Mouse (Mus musculus): ENCODE measurements around the gene Cfap73.
A peak's percentile ranks its signal among the peaks of the same experiment; 100 is the strongest.

Gene Cfap73

DNA sequence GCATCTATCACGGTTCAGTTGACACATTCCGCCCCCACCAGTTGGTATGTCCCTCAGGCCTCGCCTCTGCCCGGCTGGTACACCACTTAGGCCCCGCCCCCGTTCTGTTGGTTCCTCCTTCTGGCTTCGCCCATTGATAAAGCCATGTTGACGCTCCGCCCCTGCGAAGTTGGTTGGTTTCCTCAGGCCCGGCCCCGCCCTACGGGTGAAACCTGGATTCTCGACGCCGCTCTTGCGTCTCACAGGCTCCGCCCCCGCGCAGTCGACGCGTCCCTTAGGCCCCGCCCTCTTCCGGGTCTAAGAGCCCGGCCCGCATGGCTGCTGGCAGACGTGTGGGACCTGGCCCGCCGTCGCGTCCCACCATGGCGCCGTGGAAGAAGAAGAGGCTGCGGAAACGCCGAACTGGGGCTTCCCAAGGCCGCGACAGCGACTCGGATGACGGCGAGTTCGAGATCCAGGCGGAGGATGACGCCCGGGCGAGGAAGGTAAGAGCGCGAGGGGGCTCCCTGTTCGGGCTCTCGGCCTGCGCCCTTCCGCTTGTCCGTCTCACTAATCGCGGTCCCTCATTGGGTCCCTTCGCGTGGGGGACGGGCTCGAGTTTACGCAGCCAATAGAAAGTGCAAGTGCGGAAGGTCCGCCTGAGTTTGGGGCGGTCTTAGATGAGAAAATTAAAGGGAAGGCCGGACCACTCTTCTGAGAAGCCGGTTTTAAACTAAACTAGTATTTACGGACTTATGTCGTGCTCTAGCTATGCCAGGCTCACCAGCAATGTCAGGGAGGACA lies 21.0 kb downstream of the Cfap73 start:
- peak; percentile 100 for DNase-seq (ENCODE audit: low spot score in 2 of 2)

DNA sequence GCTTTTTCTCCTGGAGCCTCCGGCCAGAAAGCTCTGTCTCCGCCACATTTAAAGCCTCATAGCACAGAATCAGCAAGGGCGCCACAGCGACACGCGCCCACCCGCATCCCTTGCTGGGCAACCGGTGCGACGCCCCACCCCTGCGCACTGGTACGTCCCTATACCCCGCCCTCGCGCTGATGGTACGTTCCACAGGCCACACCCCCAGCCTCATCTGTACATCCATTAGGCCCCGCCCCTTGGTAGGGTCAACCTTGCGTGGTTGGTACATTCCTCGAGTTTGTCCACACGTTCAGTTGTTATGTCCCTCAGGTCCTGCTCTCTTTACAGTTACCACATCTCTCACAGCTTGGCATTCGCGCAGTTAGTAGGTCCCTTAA lies 21.6 kb downstream of the Cfap73 start, which contains the start of the genes Rita1 and Ddx54:
Rita1 (minus strand) TSS at position 148 of the 380 bp plus-strand sequence.
Ddx54 (plus strand) TSS at position 298 of the 380 bp plus-strand sequence.
- DNase-seq (ENCODE audit: low spot score in 2 of 2): peak; percentile 96 to 99

- no peak for DNase-seq (ENCODE audit: low spot score in 2 of 2)
These were observed 22.6 kb downstream of the Cfap73 start for GRCm38 (mm10) chr5:120611416-120611815.

DNA sequence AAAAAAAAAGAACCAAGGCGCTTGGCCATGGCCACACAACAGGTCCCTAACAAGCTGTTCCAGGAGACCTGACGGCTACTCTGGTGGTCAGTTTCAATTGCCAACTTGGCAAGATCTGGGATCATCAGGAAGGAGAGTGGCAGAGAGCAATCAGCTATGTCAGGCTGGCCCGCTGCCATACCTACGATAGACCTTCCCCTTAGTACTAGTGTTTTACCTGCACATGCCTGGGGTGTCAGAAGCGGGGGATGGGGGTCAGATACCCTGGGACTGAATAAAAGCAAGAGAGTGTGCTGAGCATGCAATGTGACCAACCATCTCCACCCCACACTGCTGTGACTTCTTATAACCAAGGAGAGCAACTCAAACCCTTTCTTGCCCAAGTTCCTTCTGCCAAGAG lies 23.1 kb downstream of the Cfap73 start:
- no peak for DNase-seq (ENCODE audit: low spot score in 2 of 2)

DNA sequence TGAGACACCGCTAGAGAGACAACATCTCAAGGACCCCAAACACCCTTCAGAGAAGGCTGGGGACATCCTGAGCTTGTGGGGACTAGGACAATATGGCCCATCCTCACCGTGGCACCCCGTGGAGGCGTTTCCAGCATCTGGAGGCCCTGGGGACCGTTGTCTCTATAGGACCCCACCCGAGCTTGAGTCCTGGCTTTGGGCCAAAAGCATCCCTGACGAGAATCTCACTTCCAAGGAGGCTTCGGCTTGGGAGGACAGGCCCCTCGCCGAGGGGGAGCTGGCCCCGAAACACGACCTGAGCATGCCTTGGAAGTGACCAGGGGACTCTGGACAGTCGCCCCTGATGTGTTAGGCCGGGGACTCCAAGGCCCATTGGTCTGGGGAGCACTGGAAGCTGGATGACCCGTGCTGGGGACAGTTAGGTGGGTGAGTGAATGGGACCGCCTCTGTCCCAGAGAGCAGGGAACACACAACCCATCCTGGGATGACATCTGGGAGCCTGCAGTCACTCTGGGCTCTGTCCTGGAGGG lies 24.7 kb downstream of the Cfap73 start:
- no peak for DNase-seq (ENCODE audit: low spot score in 2 of 2)

GRCm38 (mm10) chr5:120607335-120607734 lies 26.7 kb downstream of the Cfap73 start:
- no peak for DNase-seq (ENCODE audit: low spot score in 2 of 2)

- DNase-seq (ENCODE audit: low spot score in 2 of 2): no peak
These were observed 27.3 kb downstream of the Cfap73 start for GRCm38 (mm10) chr5:120606590-120607200.

DNA sequence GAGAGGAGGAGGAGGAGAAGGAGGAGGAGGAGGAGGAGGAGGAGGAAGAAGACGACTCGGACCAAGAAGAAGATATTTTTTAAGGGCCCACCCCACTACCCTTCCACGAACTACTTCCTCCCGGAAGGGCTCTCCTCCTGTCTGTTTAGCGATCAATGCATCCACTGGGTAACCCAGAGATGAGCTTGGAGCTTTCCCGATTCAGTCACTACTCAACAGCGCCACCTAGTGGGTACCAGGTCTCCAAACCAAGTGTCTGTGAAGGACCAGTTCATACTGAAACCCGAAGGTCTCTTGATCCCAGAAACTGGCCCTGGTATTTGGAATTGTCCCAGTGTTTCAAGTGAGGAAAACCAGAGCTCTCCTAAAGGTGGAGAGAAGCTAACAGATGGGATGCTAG lies 28.3 kb downstream of the Cfap73 start:
- DNase-seq (ENCODE audit: low spot score in 2 of 2): peak; percentile 71 to 86

DNA sequence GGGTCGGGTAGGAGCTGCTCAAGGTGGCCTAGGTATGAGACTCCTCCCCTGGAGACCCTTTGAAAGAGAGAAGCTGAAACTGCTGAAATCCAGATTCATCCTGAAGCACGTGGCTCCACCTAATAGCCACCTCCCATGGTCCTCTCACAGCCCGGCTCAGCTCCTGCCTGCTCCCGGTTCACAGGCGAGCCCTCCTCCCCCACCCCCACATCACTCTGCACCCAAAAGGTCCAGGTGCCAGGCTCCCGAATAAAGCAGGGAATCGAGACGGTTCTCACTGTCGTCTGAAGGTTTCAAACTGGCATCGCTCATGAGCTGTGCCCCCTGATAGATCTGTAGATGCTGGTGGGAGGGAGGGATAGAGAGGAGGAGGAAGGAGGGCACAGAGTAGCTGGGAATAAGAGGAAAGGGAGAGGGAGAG lies 28.8 kb downstream of the Cfap73 start:
- DNase-seq (ENCODE audit: low spot score in 2 of 2): no peak

DNA sequence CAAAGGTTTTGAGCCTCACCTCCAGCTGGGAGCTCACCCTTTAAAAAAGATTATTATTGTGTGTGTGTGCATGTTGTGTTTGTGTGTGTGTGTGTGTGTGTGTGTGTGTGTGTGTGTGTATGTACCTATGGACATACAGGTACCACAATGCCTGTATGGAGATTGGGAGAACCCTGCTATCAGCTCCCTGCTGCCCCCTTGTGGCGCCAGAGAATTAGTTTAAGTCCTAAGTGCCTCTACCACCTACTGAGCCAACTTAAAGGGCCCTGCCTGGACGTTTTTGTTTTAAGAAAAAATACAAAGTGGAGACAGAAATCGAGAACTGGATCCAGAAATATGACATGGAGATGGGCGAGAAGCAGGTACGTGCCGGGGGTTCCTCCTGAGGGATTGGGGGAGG lies 29.2 kb downstream of the Cfap73 start:
- DNase-seq (ENCODE audit: low spot score in 2 of 2): peak; percentile 55 to 74

DNA sequence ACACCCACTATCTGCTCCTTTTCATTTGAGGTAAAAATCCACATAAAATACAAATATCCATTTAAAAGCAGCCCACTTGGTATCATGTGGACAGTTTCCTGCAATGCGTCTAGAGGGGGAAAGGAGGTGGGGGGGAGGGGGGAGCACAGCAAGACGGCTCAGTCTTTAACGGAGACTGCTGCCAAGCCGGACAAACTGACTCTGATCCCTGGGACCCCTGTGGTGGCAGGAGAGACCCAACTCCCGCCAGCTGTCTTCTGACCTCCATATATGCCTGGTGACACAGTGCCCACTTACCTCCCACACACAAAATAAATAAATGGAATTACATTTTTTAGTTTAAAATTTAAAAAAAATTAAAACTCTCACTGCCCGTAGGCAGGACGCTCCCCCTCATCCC lies 30.5 kb downstream of the Cfap73 start:
- DNase-seq (ENCODE audit: low spot score in 2 of 2): no peak

- no peak for DNase-seq (ENCODE audit: low spot score in 2 of 2)
These were observed 31.8 kb downstream of the Cfap73 start for GRCm38 (mm10) chr5:120602210-120602609.

- no peak for DNase-seq (ENCODE audit: low spot score in 2 of 2)
These were observed 32.9 kb downstream of the Cfap73 start for GRCm38 (mm10) chr5:120600946-120601668.

- no peak for DNase-seq (ENCODE audit: low spot score in 2 of 2)
These were observed 34.4 kb downstream of the Cfap73 start for GRCm38 (mm10) chr5:120599625-120600024.

- no peak for DNase-seq (ENCODE audit: low spot score in 2 of 2)
These were observed 39.5 kb downstream of the Cfap73 start for GRCm38 (mm10) chr5:120594485-120594884.

GRCm38 (mm10) chr5:120592141-120592540 lies 41.9 kb downstream of the Cfap73 start:
- DNase-seq (ENCODE audit: low spot score in 2 of 2): no peak

- DNase-seq (ENCODE audit: low spot score in 2 of 2): no peak
These were observed 43.6 kb downstream of the Cfap73 start for GRCm38 (mm10) chr5:120590356-120591010.

- DNase-seq (ENCODE audit: low spot score in 2 of 2): peak; percentile 99
These were observed 45.4 kb downstream of the Cfap73 start, which contains the start of the genes Tpcn1 and Iqcd for GRCm38 (mm10) chr5:120588569-120589094. Gene Tpcn1, minus strand, starts transcription at chr5:120588673. Gene Iqcd, plus strand, starts transcription at chr5:120589016.

- no peak for DNase-seq (ENCODE audit: low spot score in 2 of 2)
These were observed 46.0 kb downstream of the Cfap73 start for GRCm38 (mm10) chr5:120587940-120588568.

DNA sequence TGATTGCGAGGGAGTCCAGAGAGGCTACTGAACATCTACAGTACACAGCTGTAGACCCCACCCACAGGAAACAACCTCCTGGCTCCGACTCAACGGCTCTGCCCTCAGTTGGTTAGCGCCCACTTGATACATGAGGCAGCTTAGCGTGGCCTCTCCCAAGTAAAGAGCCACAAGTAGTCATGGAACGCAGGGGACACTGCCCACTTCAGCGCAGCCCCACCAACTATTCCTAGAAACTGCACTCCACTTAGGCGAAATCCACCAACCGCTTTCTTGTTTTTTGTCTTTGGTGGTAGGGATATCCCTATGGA lies 46.5 kb downstream of the Cfap73 start:
- no peak for DNase-seq (ENCODE audit: low spot score in 2 of 2)

Data from heart, adult 9 months (tissue).